Mouse (Mus musculus) MN1 (cell line): ENCODE data around the gene Klf2.

Experiments used
- DNase-seq: peaks from one replicate; pipeline ENCODE4 v3.0.0-alpha.2; 2016; ENCODE audit warnings: low spot score

Gene Klf2

GRCm38 (mm10) chr8:72318801-72319322 lies at the start of gene Klf2:
TSS of gene Klf2 (plus strand) at chr8:72319033.
- peak; percentile 97 for DNase-seq

GRCm38 (mm10) chr8:72270606-72271005 lies 48.2 kb upstream of the Klf2 start:
- no peak for DNase-seq

DNA sequence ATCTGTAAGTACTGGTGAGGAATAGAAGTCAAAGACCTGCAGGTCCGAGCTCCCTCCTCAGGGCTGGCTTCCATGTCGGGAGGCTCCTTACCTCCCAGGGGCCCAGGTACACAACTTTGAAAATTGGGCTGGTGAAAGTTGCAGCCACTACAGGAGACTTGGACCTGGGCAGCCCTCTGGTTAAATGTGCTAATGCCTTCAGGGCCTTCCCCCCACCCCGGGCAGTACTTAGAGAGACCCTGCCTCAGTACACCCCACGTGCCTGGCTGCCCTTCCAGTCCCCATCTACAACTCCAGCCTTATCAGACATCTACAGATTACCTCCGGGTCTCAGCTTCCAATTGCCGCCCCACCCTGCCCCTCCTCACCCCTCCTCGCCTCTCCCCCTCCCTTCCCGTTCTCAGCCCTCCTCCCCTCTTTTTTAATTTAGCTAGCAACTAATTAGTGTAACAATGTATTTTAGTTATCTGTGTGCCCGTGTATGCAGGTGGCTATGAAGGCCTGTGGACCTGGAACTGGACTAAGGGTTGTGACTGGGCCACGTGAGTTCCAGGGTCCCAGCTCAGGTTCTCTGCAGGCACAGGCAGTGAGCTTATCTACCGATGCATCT lies 47.7 kb upstream of the Klf2 start:
- DNase-seq = no peak

DNA sequence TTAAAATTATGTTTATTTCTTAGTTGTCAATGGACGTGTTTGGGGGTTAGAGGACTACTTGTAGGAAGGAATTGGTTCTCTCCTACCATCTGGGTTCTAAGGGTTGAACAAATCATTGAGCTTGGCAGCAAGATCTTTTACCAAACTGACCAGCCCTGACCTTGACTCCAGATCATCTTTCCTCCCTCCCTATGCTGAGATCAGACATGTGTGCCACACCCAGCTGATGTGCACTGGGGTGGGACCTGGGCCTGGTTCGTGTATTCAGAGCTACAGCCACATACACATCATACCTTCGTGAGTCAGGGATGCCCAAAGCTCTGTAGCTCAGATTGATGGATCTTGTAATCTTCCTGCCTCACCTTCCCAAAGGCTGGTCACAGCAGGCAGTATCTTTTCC lies 47.1 kb upstream of the Klf2 start:
- DNase-seq = no peak

- peak; percentile 47 for DNase-seq
These were observed 46.5 kb upstream of the Klf2 start for GRCm38 (mm10) chr8:72272361-72272760.

- DNase-seq = no peak
These were observed 45.6 kb upstream of the Klf2 start for GRCm38 (mm10) chr8:72273111-72273770.

GRCm38 (mm10) chr8:72273807-72274206 lies 45.0 kb upstream of the Klf2 start:
- no peak for DNase-seq

- no peak for DNase-seq
These were observed 41.6 kb upstream of the Klf2 start for GRCm38 (mm10) chr8:72277244-72277643.

DNA sequence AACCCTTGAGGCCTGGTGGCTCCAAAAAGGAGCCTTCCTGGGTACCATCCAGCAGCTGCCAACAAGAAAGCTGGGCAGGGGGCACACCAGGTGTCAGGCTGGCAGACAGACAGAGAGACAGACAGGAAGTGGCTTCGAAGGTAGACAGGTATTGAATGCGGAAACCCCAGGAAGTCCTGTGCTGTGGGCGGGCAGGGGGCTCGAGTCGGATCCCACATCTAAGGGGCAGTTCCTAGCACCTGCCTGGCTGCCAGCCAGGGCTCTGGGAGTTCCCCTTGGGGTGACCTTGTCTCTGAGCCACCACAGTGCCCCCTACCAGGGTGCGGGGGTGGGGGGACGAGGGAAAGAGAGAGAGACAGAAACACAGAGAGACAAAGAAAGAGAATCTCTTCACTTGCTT lies 39.7 kb upstream of the Klf2 start:
- DNase-seq = no peak

DNA sequence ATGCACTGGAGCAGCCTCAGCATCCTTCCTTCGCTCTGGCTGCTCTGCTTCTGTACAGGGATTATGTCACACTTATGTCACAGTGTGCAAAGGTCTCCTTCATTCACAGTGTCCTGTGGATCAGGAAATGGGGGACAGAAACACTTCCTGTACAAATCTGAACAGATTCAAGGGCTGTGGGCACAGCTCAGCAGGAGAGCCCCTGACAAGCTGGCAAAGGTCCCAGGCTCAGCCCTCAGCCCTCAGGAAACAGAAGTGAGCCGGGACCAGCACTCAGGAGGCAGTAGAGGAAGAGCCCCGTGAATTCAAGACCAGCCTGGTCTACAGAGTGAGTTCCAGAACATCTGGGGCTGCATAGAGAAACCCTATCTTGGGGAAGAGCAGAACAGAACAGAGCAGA lies 37.2 kb upstream of the Klf2 start:
- DNase-seq = no peak

DNA sequence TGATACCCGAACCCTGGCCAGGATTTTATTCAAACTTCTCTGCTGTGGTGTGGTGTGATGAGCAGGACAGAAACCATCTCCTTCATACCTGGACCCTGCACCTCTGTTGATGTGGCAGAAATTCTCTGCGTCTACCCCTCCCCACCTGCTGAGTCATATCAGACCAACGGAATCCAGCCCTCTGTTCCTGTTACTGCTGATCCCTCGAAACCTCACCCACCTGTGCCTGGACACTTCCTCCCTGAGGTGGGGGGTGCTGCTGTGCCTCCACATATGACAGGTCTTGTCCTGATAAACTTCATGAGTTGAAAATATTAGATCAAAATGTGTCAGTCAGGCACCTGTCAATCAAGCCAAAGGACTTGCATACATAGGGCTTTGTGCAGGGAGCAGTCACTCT lies 33.5 kb upstream of the Klf2 start:
- no peak for DNase-seq

- no peak for DNase-seq
These were observed 29.8 kb upstream of the Klf2 start for GRCm38 (mm10) chr8:72289051-72289450.

GRCm38 (mm10) chr8:72291104-72291503 lies 27.7 kb upstream of the Klf2 start:
- no peak for DNase-seq

- DNase-seq = no peak
These were observed 25.5 kb upstream of the Klf2 start for GRCm38 (mm10) chr8:72293309-72293708.

DNA sequence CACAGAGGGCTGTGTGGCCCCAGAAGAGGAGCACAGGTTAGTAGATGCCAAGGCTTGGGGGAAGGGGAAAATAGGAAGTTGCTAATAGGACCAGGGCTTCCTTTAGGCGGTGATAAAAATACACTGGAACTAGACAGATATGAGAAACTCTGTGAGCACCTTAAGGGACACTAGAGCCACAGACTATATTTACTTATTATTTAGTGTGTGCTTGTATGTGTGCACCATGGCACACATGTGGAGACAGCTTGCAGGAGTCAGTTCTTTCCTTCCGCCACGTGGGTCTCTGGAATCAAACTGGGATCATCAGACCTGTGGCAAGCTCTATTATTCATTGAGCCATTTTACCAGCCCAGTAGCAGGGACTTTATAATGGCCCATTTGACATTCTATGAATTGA lies 23.7 kb upstream of the Klf2 start:
- no peak for DNase-seq

GRCm38 (mm10) chr8:72295679-72296078 lies 23.2 kb upstream of the Klf2 start:
- DNase-seq = no peak

DNA sequence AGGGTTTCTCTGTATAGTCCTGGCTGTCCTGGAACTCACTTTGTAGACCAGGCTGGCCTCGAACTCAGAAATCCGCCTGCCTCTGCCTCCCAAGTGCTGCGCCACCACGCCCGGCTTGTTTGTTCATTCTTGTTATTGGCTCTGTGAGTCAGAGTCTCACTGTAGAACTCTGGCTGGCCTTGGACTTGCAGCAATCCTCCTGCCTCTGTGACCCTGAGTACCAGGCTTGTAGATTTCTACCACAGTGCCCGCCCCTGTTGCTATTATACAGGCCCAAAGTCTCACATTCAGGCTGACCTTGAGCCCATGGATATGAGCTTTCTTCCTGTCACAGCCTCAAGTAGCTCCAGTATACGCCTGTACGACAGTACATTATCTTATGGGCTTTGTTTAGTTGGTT lies 22.3 kb upstream of the Klf2 start:
- DNase-seq = no peak

DNA sequence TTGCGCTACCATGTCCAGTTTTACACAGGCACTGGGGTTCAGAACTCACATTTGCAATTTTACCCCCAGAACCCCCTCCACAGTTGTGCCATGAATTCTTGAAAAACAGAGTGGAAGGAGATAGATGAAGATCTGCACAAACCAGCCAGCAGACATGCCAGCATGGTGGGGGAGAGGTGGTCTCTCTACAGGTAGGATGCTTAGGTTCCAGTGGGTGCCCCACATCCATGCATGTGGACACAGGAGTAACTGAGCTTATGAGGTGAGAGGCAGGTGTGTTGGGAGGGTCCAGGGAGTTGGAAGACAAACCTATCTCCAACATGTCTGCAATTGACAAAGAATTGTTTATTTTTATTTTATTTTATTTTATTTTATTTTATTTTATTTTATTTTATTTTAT lies 19.9 kb upstream of the Klf2 start:
- no peak for DNase-seq

GRCm38 (mm10) chr8:72300654-72301400 lies 18.0 kb upstream of the Klf2 start:
- no peak for DNase-seq

GRCm38 (mm10) chr8:72301497-72301896 lies 17.3 kb upstream of the Klf2 start:
- DNase-seq = no peak

DNA sequence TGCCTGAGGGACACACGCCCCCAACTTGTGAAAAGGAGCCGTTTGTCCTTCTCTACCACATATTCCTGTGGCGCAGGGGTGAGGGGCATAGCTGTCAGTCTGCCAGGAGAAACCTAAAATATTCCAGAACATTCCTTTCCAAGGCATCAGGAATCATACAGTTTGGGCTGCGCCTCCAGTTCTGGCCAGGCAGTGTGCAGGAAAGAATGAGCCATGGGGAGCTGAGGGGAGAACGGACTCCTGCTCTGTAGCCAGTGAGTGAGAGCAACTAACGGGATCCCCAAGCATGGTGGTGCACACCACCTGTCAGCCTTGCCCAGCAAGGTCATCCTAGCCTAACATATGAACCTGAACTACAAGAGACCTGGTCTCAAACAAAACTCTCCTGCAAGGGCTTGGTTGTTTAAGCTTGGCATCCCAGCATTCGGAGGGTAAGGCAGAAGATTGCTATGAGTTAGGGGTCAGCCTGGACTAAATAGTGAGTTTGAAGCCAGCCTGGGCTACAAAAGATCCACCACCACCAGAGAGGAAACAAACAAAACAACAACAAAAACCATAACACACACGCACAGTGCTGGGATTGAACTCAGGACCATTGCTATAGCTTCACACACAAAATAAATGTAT lies 15.7 kb upstream of the Klf2 start:
- no peak for DNase-seq

DNA sequence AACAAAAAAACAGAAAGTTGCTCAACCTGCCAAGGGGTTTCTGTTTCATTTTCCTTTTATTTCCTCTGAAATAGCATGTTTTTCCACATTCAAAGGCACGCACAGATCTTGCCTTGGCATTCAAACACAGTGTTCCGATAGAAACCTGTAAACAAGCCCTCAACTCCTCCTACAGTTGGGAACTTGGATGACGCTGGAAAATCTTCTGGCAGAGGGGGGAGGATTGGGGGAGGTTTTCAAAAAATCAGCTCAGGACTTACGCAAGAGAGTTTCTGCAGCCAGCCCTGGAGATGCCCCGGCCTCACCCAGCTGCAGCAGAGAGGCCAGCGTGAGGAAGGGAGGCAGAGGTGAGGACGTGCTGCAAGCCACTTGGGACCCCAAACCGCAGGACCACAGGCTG lies 15.2 kb upstream of the Klf2 start:
- no peak for DNase-seq
